Comparison of ENCODE assay signal across 24 mouse cellular contexts in the genomic region with DNA sequence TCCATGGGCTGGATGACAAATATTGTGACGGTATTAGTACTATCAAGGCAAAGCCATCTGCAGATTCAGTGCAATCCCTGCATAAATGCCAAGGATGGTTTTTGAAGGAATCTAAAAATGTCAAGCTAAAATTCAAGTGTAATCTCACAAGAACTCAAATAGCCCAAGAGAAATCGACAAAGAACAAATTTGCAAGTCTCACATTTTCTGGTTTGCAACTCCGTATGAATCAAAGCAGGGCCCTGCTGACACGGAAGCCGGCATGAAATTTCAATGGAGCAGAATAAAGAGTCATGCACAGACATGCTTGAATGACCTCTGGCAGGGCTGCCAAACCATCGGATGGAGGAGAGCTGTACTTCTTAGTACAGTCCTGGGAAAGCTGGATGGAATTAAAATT. TPM values are rescaled to one million over a fixed set of nuclear protein-coding genes. Genes with fewer than 3 reads are reported as not detected.
DNase-seq lines count a peak whose midpoint lies in the region; ATAC-seq and TF ChIP-seq lines count a peak whose summit lies in the region.
"Had no signal": no experiment of that assay in that cellular context is flagged by ENCODE, and none has a peak within 500 bp of the region (broad histone marks: within the 10 kb centered on the region; RNA-seq: fewer than 3 reads in every experiment).

No protein-coding gene starts in this region.

- TF ChIP-seq POLR2A in cerebellum, adult 2 months (IDR thresholded peaks at IDR 0.05; ENCODE audit: borderline replicate concordance, insufficient read depth, low read length), result no peak
- TF ChIP-seq POLR2A in kidney, adult 2 months (IDR thresholded peaks at IDR 0.05; ENCODE audit: low read depth, low read length), result no peak

- H3K27ac ChIP-seq in cerebellum, adult 2 months (ENCODE audit: insufficient read depth, low read length), result no peak overlapping the region
- H3K27ac ChIP-seq in kidney, adult 2 months (ENCODE audit: insufficient read depth, low read depth, low read length), result no peak overlapping the region
- H3K27ac ChIP-seq in kidney, embryonic 15.5 days, result no peak overlapping the region
- H3K27ac ChIP-seq: embryonic facial prominence, embryonic 12.5 days; embryonic facial prominence, embryonic 15.5 days; forebrain, embryonic 15.5 days; gastrocnemius, adult 2 months; hindbrain, embryonic 13.5 days had no signal

- H3K9me3 ChIP-seq in kidney, embryonic 15.5 days (replicated peaks), result no peaks in the 10 kb centered on the region
- H3K9me3 ChIP-seq: embryonic facial prominence, embryonic 12.5 days; embryonic facial prominence, embryonic 15.5 days; forebrain, embryonic 15.5 days; hindbrain, embryonic 13.5 days had no signal

- no peak overlapping the region for H3K9ac ChIP-seq in kidney, embryonic 15.5 days
- H3K9ac ChIP-seq: embryonic facial prominence, embryonic 12.5 days; embryonic facial prominence, embryonic 15.5 days; forebrain, embryonic 15.5 days; hindbrain, embryonic 13.5 days had no signal

- no peak for ATAC-seq in kidney, embryonic 15.5 days (replicated peaks; ENCODE audit: low FRiP score)
- ATAC-seq: forebrain, embryonic 15.5 days; hindbrain, embryonic 16.5 days; inflammation-experienced regulatory T-cells, adult 6 months had no signal

- peak; percentile 45 to 55 for DNase-seq in cerebellum, postnatal 10 days
- DNase-seq in cerebellum, adult 2 months, result no peak
- DNase-seq in kidney, adult 2 months, result peak; percentile 16
- DNase-seq in Muller cell, postnatal 12 days (ENCODE audit: inconsistent ontology term), result peak; percentile 38
- peak; percentile 38 for DNase-seq in telencephalon, adult 2 months (ENCODE audit: low read depth, low spot score)
- DNase-seq in retina, postnatal 1 day, result no peak
- DNase-seq: adrenal gland, adult 2 months; adrenal gland, postnatal 14 days; cerebellum, adult 11-12 months; cerebellum, adult 9-10 months; cerebellum, postnatal 25 days; gastrocnemius, adult 2 months; gastrocnemius, postnatal 14 days; heart, adult 11 months had no signal

- H3K4me2 ChIP-seq in kidney, embryonic 15.5 days, result no peak overlapping the region
- H3K4me2 ChIP-seq: embryonic facial prominence, embryonic 12.5 days; embryonic facial prominence, embryonic 15.5 days; forebrain, embryonic 15.5 days; heart, embryonic 11.5 days; hindbrain, embryonic 13.5 days had no signal

- H3K36me3 ChIP-seq in kidney, adult 2 months (ENCODE audit: control insufficient read depth, insufficient read depth, low read length), result no peaks in the 10 kb centered on the region
- H3K36me3 ChIP-seq in kidney, embryonic 15.5 days, result no peaks in the 10 kb centered on the region
- H3K36me3 ChIP-seq: embryonic facial prominence, embryonic 12.5 days; embryonic facial prominence, embryonic 15.5 days; forebrain, embryonic 15.5 days; hindbrain, embryonic 13.5 days had no signal

- TF ChIP-seq CTCF in cerebellum, adult 2 months (IDR thresholded peaks at IDR 0.05; ENCODE audit: borderline replicate concordance, insufficient read depth, low read depth, low read length), result no peak
- no peak for TF ChIP-seq CTCF in kidney, adult 2 months (conservative IDR thresholded peaks at IDR 0.05; ENCODE audit: insufficient read depth, insufficient read length, low read depth, low read length)

- WGBS in cerebellum, adult 2 months, result 28% methylated on average over 6 of the region's 6 CpGs
- WGBS in kidney, adult 2 months, result 57% methylated on average over 6 of the region's 6 CpGs
- WGBS in kidney, embryonic 15.5 days, result 76% methylated on average over 6 of the region's 6 CpGs

- H3K27me3 ChIP-seq in cerebellum, adult 2 months (ENCODE audit: control insufficient read depth, insufficient read depth, low read length), result no peaks in the 10 kb centered on the region
- H3K27me3 ChIP-seq in kidney, adult 2 months (replicated peaks; ENCODE audit: control insufficient read depth, insufficient read depth, low read length), result no peaks in the 10 kb centered on the region
- H3K27me3 ChIP-seq in kidney, embryonic 15.5 days, result no peaks in the 10 kb centered on the region
- H3K27me3 ChIP-seq: embryonic facial prominence, embryonic 12.5 days; embryonic facial prominence, embryonic 15.5 days; forebrain, embryonic 15.5 days had no signal

- no peak overlapping the region for H3K4me3 ChIP-seq in cerebellum, adult 2 months (replicated peaks; ENCODE audit: insufficient read depth, low read depth, low read length)
- no peak overlapping the region for H3K4me3 ChIP-seq in kidney, adult 2 months (ENCODE audit: insufficient read depth, low read depth, low read length)
- H3K4me3 ChIP-seq in kidney, embryonic 15.5 days (replicated peaks), result no peak overlapping the region
- H3K4me3 ChIP-seq: embryonic facial prominence, embryonic 12.5 days; embryonic facial prominence, embryonic 15.5 days; forebrain, embryonic 15.5 days; gastrocnemius, adult 2 months; hindbrain, embryonic 13.5 days had no signal

- H3K4me1 ChIP-seq in cerebellum, adult 2 months (ENCODE audit: control insufficient read depth, insufficient read depth, low read length), result no peaks in the 10 kb centered on the region
- no peaks in the 10 kb centered on the region for H3K4me1 ChIP-seq in kidney, adult 2 months (ENCODE audit: control insufficient read depth, insufficient read depth, low read length)
- H3K4me1 ChIP-seq in kidney, embryonic 15.5 days, result no peaks in the 10 kb centered on the region
- H3K4me1 ChIP-seq: embryonic facial prominence, embryonic 12.5 days; embryonic facial prominence, embryonic 15.5 days; forebrain, embryonic 15.5 days; hindbrain, embryonic 13.5 days had no signal

RNA-seq across cellular contexts. Expression of a gene that starts 10.0 kb away (rescaled TPM):
- 1.2 and 1.3 TPM in 2 replicates for polyA plus RNA-seq in cerebellum, adult 2 months (2012; rRNA removed)
- polyA plus RNA-seq in kidney, adult 2 months (2012; rRNA removed), result 0.06 and 0.11 TPM in 2 replicates
- 0.06 TPM in 1 of 2 replicates, not detected in the other for polyA plus RNA-seq in kidney, embryonic 15.5 days (2015; fragmentation: Nextera tagmentation; extraction: Ambion mirVana)
- polyA plus RNA-seq: forebrain, embryonic 11.5 days; heart, embryonic 11.5 days; heart, embryonic 14.5 days; hindbrain, embryonic 16.5 days; inflammation-experienced regulatory T-cells, adult 6 months had no signal

RNA-seq across cellular contexts. Expression of a gene that starts 19.8 kb away (rescaled TPM):
- polyA plus RNA-seq in cerebellum, adult 2 months (2012; rRNA removed), result 91.5 and 96.0 TPM in 2 replicates
- 39.6 and 40.8 TPM in 2 replicates for polyA plus RNA-seq in kidney, adult 2 months (2012; rRNA removed)
- 36.8 and 37.7 TPM in 2 replicates for polyA plus RNA-seq in kidney, embryonic 15.5 days (2015; fragmentation: Nextera tagmentation; extraction: Ambion mirVana)

RNA-seq across cellular contexts. Expression of a gene that starts 20.1 kb away (rescaled TPM):
- 0.15 and 0.16 TPM in 2 replicates for polyA plus RNA-seq in cerebellum, adult 2 months (2012; rRNA removed)
- 0.18 and 0.20 TPM in 2 replicates for polyA plus RNA-seq in kidney, adult 2 months (2012; rRNA removed)
- 0.40 and 0.59 TPM in 2 replicates for polyA plus RNA-seq in kidney, embryonic 15.5 days (2015; fragmentation: Nextera tagmentation; extraction: Ambion mirVana)
- polyA plus RNA-seq: adrenal gland, adult 2 months; inflammation-experienced regulatory T-cells, adult 6 months had no signal

RNA-seq across cellular contexts. Expression of a gene that starts 47.6 kb away (rescaled TPM):
- 48.5 and 49.4 TPM in 2 replicates for polyA plus RNA-seq in cerebellum, adult 2 months (2012; rRNA removed)
- polyA plus RNA-seq in kidney, adult 2 months (2012; rRNA removed), result 29.1 and 29.3 TPM in 2 replicates
- 93.1 and 101 TPM in 2 replicates for polyA plus RNA-seq in kidney, embryonic 15.5 days (2015; fragmentation: Nextera tagmentation; extraction: Ambion mirVana)

RNA-seq across cellular contexts. Expression of a gene that starts 54.7 kb away (rescaled TPM):
- 185 and 188 TPM in 2 replicates for polyA plus RNA-seq in cerebellum, adult 2 months (2012; rRNA removed)
- 220 and 227 TPM in 2 replicates for polyA plus RNA-seq in kidney, adult 2 months (2012; rRNA removed)
- 130 and 133 TPM in 2 replicates for polyA plus RNA-seq in kidney, embryonic 15.5 days (2015; fragmentation: Nextera tagmentation; extraction: Ambion mirVana)

Comparison
In these comparisons a context has a peak if more than half of its experiments do, and no peak if none do; other contexts are left out.
1. DNase-seq: peak in cerebellum, postnatal 10 days (2 of 2), kidney, adult 2 months (single experiment), Muller cell, postnatal 12 days (single experiment) and telencephalon, adult 2 months (single experiment); none in cerebellum, adult 2 months (0 of 2) and retina, postnatal 1 day (single experiment).